Mouse (Mus musculus): ENCODE measurements around the gene Rapgef2. TPM values are rescaled to one million over a fixed set of nuclear protein-coding genes. Genes with fewer than 3 reads are reported as not detected.

Rapgef2 gene
- polyA plus RNA-seq, 1 experiment = 0.01 TPM

DNA sequence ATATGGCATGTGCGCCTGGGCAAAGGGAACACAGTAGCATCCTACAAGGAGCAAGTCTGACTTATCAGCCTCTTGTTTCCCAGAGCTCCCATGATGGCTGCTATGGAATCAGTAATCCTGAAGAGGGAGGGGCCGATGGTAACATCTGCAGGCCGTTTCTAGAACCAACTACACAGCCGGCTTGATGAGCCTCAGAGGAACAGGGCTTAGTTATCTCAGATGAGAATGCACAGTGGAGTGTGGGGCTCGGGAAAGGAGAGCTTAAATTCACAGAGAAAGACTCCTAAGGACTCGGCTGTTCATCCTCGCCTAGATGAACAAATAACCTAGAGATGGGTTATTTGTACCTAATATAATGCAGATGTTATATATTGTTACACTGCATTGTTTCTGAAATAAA lies 164.9 kb downstream of the Rapgef2 start:
- Histone ChIP-seq H3K27me3 (ENCODE audit: control insufficient read depth) (no peaks in the 10 kb centered on the region), H3K9me3 (ENCODE audit: control insufficient read depth, low read length) (no peaks in the 10 kb centered on the region), H3K4me1 (ENCODE audit: control insufficient read depth) (no peaks in the 10 kb centered on the region), H3K4me3 (replicated peaks) (no peak overlapping the region), H3K36me3 (ENCODE audit: control insufficient read depth) (no peaks in the 10 kb centered on the region)
- TF ChIP-seq GATA1 (IDR thresholded peaks at IDR 0.05; ENCODE audit: low read length) = no peak
- no peak for TF ChIP-seq TAL1 (IDR thresholded peaks at IDR 0.05; ENCODE audit: low read length)

DNA sequence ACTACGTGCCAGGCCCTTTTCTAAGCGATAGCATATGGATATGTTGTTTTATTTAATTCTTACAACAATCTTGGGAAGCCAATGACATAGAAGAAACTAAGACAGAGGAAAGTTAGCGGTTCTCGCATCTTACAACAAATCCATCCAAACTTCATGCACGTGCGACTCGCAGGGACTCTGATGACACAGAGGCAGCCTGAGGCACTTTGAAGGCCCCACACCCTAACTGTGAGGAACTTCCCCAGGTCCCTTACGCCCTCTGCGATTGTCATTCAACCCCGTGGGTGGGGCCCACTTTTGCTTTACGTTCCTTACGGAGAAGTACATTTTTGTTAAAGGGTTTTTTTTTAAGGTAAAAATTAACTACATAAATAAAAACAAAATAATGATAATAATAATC lies 166.3 kb downstream of the Rapgef2 start:
- no peaks in the 10 kb centered on the region for H3K4me1 ChIP-seq (ENCODE audit: control insufficient read depth)
- H3K36me3 ChIP-seq (ENCODE audit: control insufficient read depth) = no peaks in the 10 kb centered on the region
- no peak overlapping the region for H3K4me3 ChIP-seq (replicated peaks)
- H3K27me3 ChIP-seq (ENCODE audit: control insufficient read depth) = no peaks in the 10 kb centered on the region
- no peaks in the 10 kb centered on the region for H3K9me3 ChIP-seq (ENCODE audit: control insufficient read depth, low read length)
- TF ChIP-seq TAL1 (IDR thresholded peaks at IDR 0.05; ENCODE audit: low read length) = no peak
- no peak for TF ChIP-seq GATA1 (IDR thresholded peaks at IDR 0.05; ENCODE audit: low read length)

DNA sequence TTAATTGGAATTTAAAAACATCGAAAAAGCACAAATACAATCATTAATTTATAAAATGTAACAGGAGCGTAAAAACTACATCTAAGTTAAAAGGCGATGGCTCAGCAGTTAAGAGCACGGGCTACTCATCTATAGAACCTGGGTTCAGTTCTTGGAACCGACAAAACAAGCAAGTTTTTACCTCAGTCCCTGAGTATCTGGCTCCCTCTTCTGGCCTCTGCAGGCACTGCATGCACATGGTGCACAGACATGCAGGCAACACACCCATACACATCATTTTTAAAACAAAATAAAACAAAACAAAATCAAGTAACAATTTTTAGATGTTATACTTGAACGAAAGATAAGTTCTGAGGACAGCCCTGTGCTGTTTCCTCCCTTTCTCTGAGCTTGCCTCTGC lies 176.2 kb downstream of the Rapgef2 start:
- TF ChIP-seq TAL1 (IDR thresholded peaks at IDR 0.05; ENCODE audit: low read length) = no peak
- Histone ChIP-seq H3K4me3 (replicated peaks) (no peak overlapping the region), H3K9me3 (ENCODE audit: control insufficient read depth, low read length) (no peaks in the 10 kb centered on the region), H3K27me3 (ENCODE audit: control insufficient read depth) (no peaks in the 10 kb centered on the region), H3K4me1 (ENCODE audit: control insufficient read depth) (no peaks in the 10 kb centered on the region), H3K36me3 (ENCODE audit: control insufficient read depth) (no peaks in the 10 kb centered on the region)

DNA sequence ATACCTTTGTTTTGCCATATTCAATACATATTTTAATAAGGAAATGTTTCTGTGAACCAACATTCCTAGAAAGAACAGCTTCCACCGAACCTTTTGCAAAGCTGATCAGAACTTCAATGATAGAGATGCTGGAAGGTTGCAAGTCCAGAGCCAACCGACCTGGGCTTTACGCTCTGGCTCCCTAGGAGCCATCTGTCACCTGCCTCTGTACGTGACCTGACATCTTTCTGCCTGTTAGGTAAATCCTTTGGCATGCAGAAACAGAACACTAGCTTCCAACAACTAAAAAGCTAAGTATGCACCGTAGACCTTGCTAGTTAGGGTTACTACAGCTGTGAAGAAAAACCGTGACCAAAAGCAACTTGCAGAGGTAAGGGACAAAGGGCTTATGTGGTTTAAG lies 178.1 kb downstream of the Rapgef2 start:
- Histone ChIP-seq H3K36me3 (ENCODE audit: control insufficient read depth) (no peaks in the 10 kb centered on the region), H3K4me1 (ENCODE audit: control insufficient read depth) (no peaks in the 10 kb centered on the region), H3K27me3 (ENCODE audit: control insufficient read depth) (no peaks in the 10 kb centered on the region), H3K4me3 (replicated peaks) (no peak overlapping the region), H3K9me3 (ENCODE audit: control insufficient read depth, low read length) (no peaks in the 10 kb centered on the region)
- TF ChIP-seq TAL1 (IDR thresholded peaks at IDR 0.05; ENCODE audit: low read length) (no peak), GATA1 (IDR thresholded peaks at IDR 0.05; ENCODE audit: low read length) (no peak)

DNA sequence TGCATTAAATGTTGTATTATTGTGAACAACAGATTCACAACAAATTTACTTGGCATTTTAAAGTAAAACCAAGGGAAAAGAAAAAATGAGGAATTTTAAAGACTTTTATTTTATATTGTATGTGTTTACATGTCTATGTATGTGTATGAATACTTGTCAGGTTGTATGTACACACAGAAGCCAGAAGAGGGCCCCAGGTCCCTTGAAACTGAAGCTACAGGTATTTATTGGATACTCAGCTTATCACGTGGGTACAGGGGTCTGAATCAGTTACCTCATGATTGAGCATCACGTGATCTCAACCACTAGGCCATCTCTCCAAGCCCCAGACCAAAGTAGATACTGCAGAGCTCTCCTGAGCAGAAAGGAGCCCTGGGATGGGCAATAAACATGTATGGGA lies 180.0 kb downstream of the Rapgef2 start:
- H3K4me3 ChIP-seq (replicated peaks) = no peak overlapping the region
- no peaks in the 10 kb centered on the region for H3K27me3 ChIP-seq (ENCODE audit: control insufficient read depth)
- TF ChIP-seq TAL1 (IDR thresholded peaks at IDR 0.05; ENCODE audit: low read length) = no peak
- TF ChIP-seq GATA1 (IDR thresholded peaks at IDR 0.05; ENCODE audit: low read length) = no peak
- H3K4me1 ChIP-seq (ENCODE audit: control insufficient read depth) = no peaks in the 10 kb centered on the region
- no peaks in the 10 kb centered on the region for H3K36me3 ChIP-seq (ENCODE audit: control insufficient read depth)
- no peaks in the 10 kb centered on the region for H3K9me3 ChIP-seq (ENCODE audit: control insufficient read depth, low read length)

DNA sequence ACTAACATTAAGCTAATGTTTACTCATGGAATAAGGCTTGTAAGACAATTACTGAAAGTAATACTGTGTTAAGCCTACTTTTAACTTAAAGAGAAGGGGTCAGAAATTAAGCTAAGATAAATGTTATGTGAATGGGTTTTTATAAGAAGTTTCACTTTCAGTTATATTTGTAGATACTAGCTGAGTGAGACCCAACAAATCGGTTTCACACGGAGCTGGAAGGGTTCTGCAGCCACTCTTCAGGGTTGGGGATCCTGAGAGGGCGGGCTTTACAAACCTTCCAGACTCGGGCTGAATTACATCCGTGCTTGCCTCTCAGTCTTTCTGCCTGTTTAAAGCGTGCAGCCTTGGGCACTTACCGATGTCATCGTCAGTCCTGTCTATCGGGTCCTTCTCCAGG lies 182.7 kb downstream of the Rapgef2 start:
- H3K4me3 ChIP-seq (replicated peaks) = no peak overlapping the region
- no peaks in the 10 kb centered on the region for H3K4me1 ChIP-seq (ENCODE audit: control insufficient read depth)
- TF ChIP-seq GATA1 (IDR thresholded peaks at IDR 0.05; ENCODE audit: low read length) (no peak), TAL1 (IDR thresholded peaks at IDR 0.05; ENCODE audit: low read length) (no peak)
- no peaks in the 10 kb centered on the region for H3K9me3 ChIP-seq (ENCODE audit: control insufficient read depth, low read length)
- H3K27me3 ChIP-seq (ENCODE audit: control insufficient read depth) = no peaks in the 10 kb centered on the region
- H3K36me3 ChIP-seq (ENCODE audit: control insufficient read depth) = no peaks in the 10 kb centered on the region

DNA sequence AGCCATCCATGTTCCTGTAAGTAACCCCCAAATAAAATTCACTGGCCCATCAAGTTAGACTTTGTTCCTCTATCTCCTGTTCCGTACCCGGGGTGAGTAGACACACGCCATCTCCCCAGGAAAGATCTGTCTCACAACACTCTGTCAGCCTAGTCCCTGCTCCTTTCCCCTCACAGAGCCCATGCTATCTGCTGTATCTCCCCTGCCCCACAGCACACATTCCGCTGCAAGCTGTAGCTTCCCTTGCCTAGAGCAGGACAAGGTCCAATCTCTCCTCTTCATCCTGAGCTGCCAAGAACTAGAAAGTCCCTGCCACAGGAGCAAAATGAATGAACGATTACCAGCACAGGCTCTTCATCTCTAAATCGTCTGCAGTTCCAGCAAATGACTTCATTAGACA lies 184.6 kb downstream of the Rapgef2 start:
- TF ChIP-seq GATA1 (IDR thresholded peaks at IDR 0.05; ENCODE audit: low read length) (no peak), TAL1 (IDR thresholded peaks at IDR 0.05; ENCODE audit: low read length) (no peak)
- no peaks in the 10 kb centered on the region for H3K27me3 ChIP-seq (ENCODE audit: control insufficient read depth)
- H3K4me3 ChIP-seq (replicated peaks) = no peak overlapping the region
- no peaks in the 10 kb centered on the region for H3K4me1 ChIP-seq (ENCODE audit: control insufficient read depth)
- H3K36me3 ChIP-seq (ENCODE audit: control insufficient read depth) = no peaks in the 10 kb centered on the region
- H3K9me3 ChIP-seq (ENCODE audit: control insufficient read depth, low read length) = no peaks in the 10 kb centered on the region

DNA sequence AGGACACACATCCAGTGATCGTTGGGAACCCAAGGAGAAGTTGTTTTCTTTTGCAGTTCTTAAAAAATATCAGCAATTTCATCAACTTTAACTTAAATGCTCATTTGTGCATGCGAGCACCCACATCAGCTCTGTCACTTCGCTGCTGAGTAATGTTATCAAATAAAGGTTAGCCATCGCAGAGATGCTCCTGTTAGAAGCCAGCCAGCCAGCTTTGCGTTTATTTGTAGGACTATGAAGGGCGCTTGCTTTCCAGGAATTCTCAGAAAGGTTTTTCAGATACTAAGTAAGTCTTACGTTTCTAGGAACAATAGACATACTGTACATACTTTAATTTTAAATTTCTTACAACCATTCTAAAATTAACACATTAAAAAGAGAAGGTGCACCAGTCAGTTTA lies 185.5 kb downstream of the Rapgef2 start:
- TF ChIP-seq TAL1 (IDR thresholded peaks at IDR 0.05; ENCODE audit: low read length) = no peak
- TF ChIP-seq GATA1 (IDR thresholded peaks at IDR 0.05; ENCODE audit: low read length) = no peak

DNA sequence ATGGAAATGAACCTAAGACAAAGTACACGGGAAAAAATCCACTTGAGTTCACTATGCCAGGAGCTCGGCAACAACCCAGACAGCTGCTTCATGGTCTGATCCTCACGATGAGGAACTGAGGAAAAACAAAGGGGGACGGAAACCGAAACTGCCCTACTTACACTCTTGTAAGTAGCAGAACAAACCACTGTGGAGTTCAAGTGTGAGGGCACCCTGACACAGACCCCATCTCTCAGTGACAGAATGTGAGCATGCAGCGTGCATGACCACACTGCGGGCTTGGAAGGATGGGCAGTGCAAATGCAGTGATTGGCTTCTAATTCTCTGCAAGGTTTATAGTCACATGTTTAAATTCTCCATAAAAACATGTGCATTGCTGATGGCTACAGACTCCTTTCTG lies 197.2 kb downstream of the Rapgef2 start:
- TF ChIP-seq TAL1 (IDR thresholded peaks at IDR 0.05; ENCODE audit: low read length) (no peak), GATA1 (IDR thresholded peaks at IDR 0.05; ENCODE audit: low read length) (no peak)
- Histone ChIP-seq H3K36me3 (ENCODE audit: control insufficient read depth) (no peaks in the 10 kb centered on the region; the same call in 1 of the 2 replicates), H3K4me3 (replicated peaks) (no peak overlapping the region), H3K27me3 (ENCODE audit: control insufficient read depth) (no peaks in the 10 kb centered on the region), H3K9me3 (ENCODE audit: control insufficient read depth, low read length) (no peaks in the 10 kb centered on the region), H3K4me1 (ENCODE audit: control insufficient read depth) (no peaks in the 10 kb centered on the region)

More for the DNA sequence above, 185.5 kb downstream of the Rapgef2 start:
- no peaks in the 10 kb centered on the region for H3K9me3 ChIP-seq (ENCODE audit: control insufficient read depth, low read length)
- no peaks in the 10 kb centered on the region for H3K4me1 ChIP-seq (ENCODE audit: control insufficient read depth)
- H3K36me3 ChIP-seq (ENCODE audit: control insufficient read depth) = no peaks in the 10 kb centered on the region
- no peaks in the 10 kb centered on the region for H3K27me3 ChIP-seq (ENCODE audit: control insufficient read depth)
- H3K4me3 ChIP-seq (replicated peaks) = no peak overlapping the region

DNA sequence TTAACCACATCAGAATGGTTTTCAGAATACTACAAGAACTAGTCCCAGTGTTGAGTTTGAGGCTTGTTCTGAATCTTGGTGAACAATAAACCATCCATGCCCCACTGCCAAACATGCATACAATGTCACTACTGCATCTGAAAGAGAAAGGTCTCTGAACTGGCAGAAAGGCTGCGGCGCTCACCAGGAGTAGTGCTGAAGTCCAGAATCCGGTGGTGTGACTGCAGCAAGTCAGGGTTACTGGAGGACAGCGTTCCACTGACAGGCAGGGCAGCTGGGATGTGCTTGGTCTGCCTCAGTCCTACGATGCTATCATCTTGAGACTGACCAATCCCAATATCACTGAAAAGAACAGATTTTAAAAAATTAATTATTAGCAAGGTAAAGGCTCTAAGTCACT lies 197.9 kb downstream of the Rapgef2 start:
- H3K36me3 ChIP-seq (ENCODE audit: control insufficient read depth) = no peaks in the 10 kb centered on the region; the same call in 1 of the 2 replicates
- no peak overlapping the region for H3K4me3 ChIP-seq (replicated peaks)
- H3K9me3 ChIP-seq (ENCODE audit: control insufficient read depth, low read length) = no peaks in the 10 kb centered on the region
- TF ChIP-seq TAL1 (IDR thresholded peaks at IDR 0.05; ENCODE audit: low read length) (no peak), GATA1 (IDR thresholded peaks at IDR 0.05; ENCODE audit: low read length) (no peak)
- no peaks in the 10 kb centered on the region for H3K4me1 ChIP-seq (ENCODE audit: control insufficient read depth)
- H3K27me3 ChIP-seq (ENCODE audit: control insufficient read depth) = no peaks in the 10 kb centered on the region
